Mouse (Mus musculus): Measurements from ENCODE around the gene Mdm4. TPM values are rescaled to one million over a fixed set of nuclear protein-coding genes. Genes with fewer than 3 reads are reported as not detected.
"Not testable (repeated sequence)": the region's sequence is repeated elsewhere in the genome, so short reads cannot be mapped to it uniquely, and the experiment has no call there.

Mdm4 gene
- polyA plus RNA-seq, 1 experiment from 2014 or later = 40.6 TPM

DNA sequence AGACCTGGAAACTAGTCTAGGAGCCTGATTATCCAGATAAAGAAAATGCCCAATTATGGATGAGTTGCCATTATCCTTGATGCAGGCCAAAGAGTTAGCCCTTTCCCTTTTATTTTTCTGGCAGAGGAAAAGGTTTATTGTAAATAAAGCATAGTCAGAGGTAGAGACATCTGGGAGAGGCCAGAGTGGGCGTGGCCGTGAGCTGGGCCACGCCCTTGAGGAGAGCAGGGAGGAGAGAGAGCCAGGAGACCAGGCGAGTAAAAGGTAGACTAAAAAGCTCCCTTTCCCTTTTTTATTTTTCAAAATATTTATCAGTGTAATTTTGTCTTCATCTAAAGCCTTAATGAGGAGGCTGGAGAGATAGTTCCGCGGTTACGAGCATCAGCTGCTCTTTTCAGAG lies 2.4 kb downstream of the Mdm4 start:
- Histone ChIP-seq H3K27me3 (replicated peaks; ENCODE audit: control insufficient read depth, insufficient read depth, low read length) (no peaks in the 10 kb centered on the region), H3K4me1 (replicated peaks; ENCODE audit: control insufficient read depth, insufficient read depth, low read length) (peaks cover 10% of the 10 kb centered on the region), H3K27ac (ENCODE audit: low read depth, low read length) (no peak overlapping the region), H3K4me2 (peak overlapping the region; percentile 3; the same call in 1 of the 2 replicates), H3K36me3 (ENCODE audit: control insufficient read depth, insufficient read depth, low read length) (no peaks in the 10 kb centered on the region), H3K4me3 (ENCODE audit: low read depth, low read length) (no peak overlapping the region), H3K9me3 (ENCODE audit: control insufficient read depth, low read length) (no peaks in the 10 kb centered on the region), H3K9ac (ENCODE audit: low read depth, low read length) (no peak overlapping the region)
- DNase-seq (ENCODE audit: low spot score) (no peak), ATAC-seq (replicated peaks; ENCODE audit: low FRiP score) (peak; percentile 65; the same call in 1 of the 2 replicates)
- WGBS = 32% methylated on average over 7 of the region's 7 CpGs

DNA sequence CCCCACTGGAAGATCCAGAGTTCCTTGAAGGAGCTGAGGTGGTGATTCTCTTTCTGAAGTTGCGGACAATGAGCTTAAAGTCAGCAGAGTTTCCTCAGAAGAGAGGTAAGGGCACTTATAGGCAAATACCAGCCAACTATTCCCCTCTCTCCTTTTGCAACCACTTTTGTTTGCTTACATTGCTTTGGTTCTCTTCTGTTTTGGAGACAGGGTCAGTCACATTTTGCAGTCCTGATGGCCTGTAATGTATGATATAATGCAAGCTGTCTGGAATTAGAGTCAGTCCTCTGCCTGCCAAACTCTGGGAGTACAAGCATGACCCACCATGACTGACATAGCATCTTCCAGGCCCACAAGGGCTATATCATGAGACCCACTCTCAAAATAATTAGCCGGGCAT lies 3.2 kb downstream of the Mdm4 start:
- WGBS = 91% methylated on average over 2 of the region's 2 CpGs
- H3K9me3 ChIP-seq (ENCODE audit: control insufficient read depth, low read length) = no peaks in the 10 kb centered on the region
- no peak overlapping the region for H3K27ac ChIP-seq (ENCODE audit: low read depth, low read length)
- H3K4me2 ChIP-seq = no peak overlapping the region
- ATAC-seq (replicated peaks; ENCODE audit: low FRiP score) (no peak), DNase-seq (ENCODE audit: low spot score) (peak; percentile 25)
- H3K9ac ChIP-seq (ENCODE audit: low read depth, low read length) = no peak overlapping the region
- no peaks in the 10 kb centered on the region; the same call in 1 of the 2 replicates for H3K36me3 ChIP-seq (ENCODE audit: control insufficient read depth, insufficient read depth, low read length)
- no peak overlapping the region for H3K4me3 ChIP-seq (ENCODE audit: low read depth, low read length)
- H3K27me3 ChIP-seq (replicated peaks; ENCODE audit: control insufficient read depth, insufficient read depth, low read length) = no peaks in the 10 kb centered on the region
- H3K4me1 ChIP-seq (replicated peaks; ENCODE audit: control insufficient read depth, insufficient read depth, low read length) = peaks cover 8% of the 10 kb centered on the region

GRCm38 (mm10) chr1:133025796-133026190 lies 4.6 kb downstream of the Mdm4 start:
- Histone ChIP-seq H3K4me3 (ENCODE audit: low read depth, low read length) (peak overlapping the region; percentile 88), H3K4me2 (peak overlapping the region; percentile 75), H3K27ac (ENCODE audit: low read depth, low read length) (peak overlapping the region; percentile 87), H3K9ac (ENCODE audit: low read depth, low read length) (peak overlapping the region; percentile 96)
- not testable (repeated sequence) for H3K27me3 ChIP-seq (replicated peaks; ENCODE audit: control insufficient read depth, insufficient read depth, low read length); DNase-seq (ENCODE audit: low spot score); H3K9me3 ChIP-seq (ENCODE audit: control insufficient read depth, low read length); ATAC-seq (replicated peaks; ENCODE audit: low FRiP score); H3K4me1 ChIP-seq (replicated peaks; ENCODE audit: control insufficient read depth, insufficient read depth, low read length); H3K36me3 ChIP-seq (ENCODE audit: control insufficient read depth, insufficient read depth, low read length)
- WGBS = 23% methylated on average over 21 of the region's 23 CpGs

- ATAC-seq (replicated peaks; ENCODE audit: low FRiP score) (peak; percentile 97), DNase-seq (ENCODE audit: low spot score) (peak; percentile 88)
- 1% methylated on average over 40 of the region's 40 CpGs for WGBS
- Histone ChIP-seq H3K27ac (ENCODE audit: low read depth, low read length) (peak overlapping the region; percentile 87), H3K27me3 (replicated peaks; ENCODE audit: control insufficient read depth, insufficient read depth, low read length) (no peaks in the 10 kb centered on the region), H3K4me1 (replicated peaks; ENCODE audit: control insufficient read depth, insufficient read depth, low read length) (peaks cover 11% of the 10 kb centered on the region), H3K4me2 (peak overlapping the region; percentile 75), H3K36me3 (ENCODE audit: control insufficient read depth, insufficient read depth, low read length) (peaks cover 3% of the 10 kb centered on the region; the same call in 1 of the 2 replicates), H3K4me3 (ENCODE audit: low read depth, low read length) (peak overlapping the region; percentile 88), H3K9ac (ENCODE audit: low read depth, low read length) (peak overlapping the region; percentile 96), H3K9me3 (ENCODE audit: control insufficient read depth, low read length) (no peaks in the 10 kb centered on the region)
These were observed 5.1 kb downstream of the Mdm4 start for GRCm38 (mm10) chr1:133025051-133025795.

- H3K4me2 ChIP-seq = peak overlapping the region; percentile 75
- H3K27me3 ChIP-seq (replicated peaks; ENCODE audit: control insufficient read depth, insufficient read depth, low read length) = no peaks in the 10 kb centered on the region
- DNase-seq (ENCODE audit: low spot score) = no peak
- peaks cover 13% of the 10 kb centered on the region for H3K4me1 ChIP-seq (replicated peaks; ENCODE audit: control insufficient read depth, insufficient read depth, low read length)
- H3K9ac ChIP-seq (ENCODE audit: low read depth, low read length) = peak overlapping the region; percentile 96
- H3K36me3 ChIP-seq (ENCODE audit: control insufficient read depth, insufficient read depth, low read length) = peaks cover 3% of the 10 kb centered on the region; the same call in 1 of the 2 replicates
- no peaks in the 10 kb centered on the region for H3K9me3 ChIP-seq (ENCODE audit: control insufficient read depth, low read length)
- ATAC-seq (replicated peaks; ENCODE audit: low FRiP score) = no peak
- WGBS = 30% methylated on average over 7 of the region's 7 CpGs
- H3K4me3 ChIP-seq (ENCODE audit: low read depth, low read length) = peak overlapping the region; percentile 88
- H3K27ac ChIP-seq (ENCODE audit: low read depth, low read length) = no peak overlapping the region; the same call in 1 of the 2 replicates
These were observed 5.9 kb downstream of the Mdm4 start for GRCm38 (mm10) chr1:133024426-133024825.

- H3K4me1 ChIP-seq (replicated peaks; ENCODE audit: control insufficient read depth, insufficient read depth, low read length) = peaks cover 14% of the 10 kb centered on the region
- not testable (repeated sequence) for H3K27ac ChIP-seq (ENCODE audit: low read depth, low read length); H3K27me3 ChIP-seq (replicated peaks; ENCODE audit: control insufficient read depth, insufficient read depth, low read length); ATAC-seq (replicated peaks; ENCODE audit: low FRiP score); DNase-seq (ENCODE audit: low spot score); H3K9me3 ChIP-seq (ENCODE audit: control insufficient read depth, low read length); H3K36me3 ChIP-seq (ENCODE audit: control insufficient read depth, insufficient read depth, low read length)
- peak overlapping the region; percentile 96; the same call in 1 of the 2 replicates for H3K9ac ChIP-seq (ENCODE audit: low read depth, low read length)
- H3K4me2 ChIP-seq = peak overlapping the region; percentile 75
- peak overlapping the region; percentile 88 for H3K4me3 ChIP-seq (ENCODE audit: low read depth, low read length)
- 70% methylated on average over 3 of the region's 3 CpGs for WGBS
These were observed 6.6 kb downstream of the Mdm4 start for GRCm38 (mm10) chr1:133023723-133024122.

GRCm38 (mm10) chr1:133021971-133022370 lies 8.4 kb downstream of the Mdm4 start:
- H3K9me3 ChIP-seq (ENCODE audit: control insufficient read depth, low read length); H3K9ac ChIP-seq (ENCODE audit: low read depth, low read length); H3K4me3 ChIP-seq (ENCODE audit: low read depth, low read length); H3K27ac ChIP-seq (ENCODE audit: low read depth, low read length); ATAC-seq (replicated peaks; ENCODE audit: low FRiP score); H3K27me3 ChIP-seq (replicated peaks; ENCODE audit: control insufficient read depth, insufficient read depth, low read length); H3K4me2 ChIP-seq; DNase-seq (ENCODE audit: low spot score): not testable (repeated sequence)
- 93% methylated on average over 2 of the region's 2 CpGs for WGBS
- Histone ChIP-seq H3K4me1 (replicated peaks; ENCODE audit: control insufficient read depth, insufficient read depth, low read length) (peaks cover 11% of the 10 kb centered on the region), H3K36me3 (ENCODE audit: control insufficient read depth, insufficient read depth, low read length) (peaks cover 12% of the 10 kb centered on the region; the same call in 1 of the 2 replicates)

DNA sequence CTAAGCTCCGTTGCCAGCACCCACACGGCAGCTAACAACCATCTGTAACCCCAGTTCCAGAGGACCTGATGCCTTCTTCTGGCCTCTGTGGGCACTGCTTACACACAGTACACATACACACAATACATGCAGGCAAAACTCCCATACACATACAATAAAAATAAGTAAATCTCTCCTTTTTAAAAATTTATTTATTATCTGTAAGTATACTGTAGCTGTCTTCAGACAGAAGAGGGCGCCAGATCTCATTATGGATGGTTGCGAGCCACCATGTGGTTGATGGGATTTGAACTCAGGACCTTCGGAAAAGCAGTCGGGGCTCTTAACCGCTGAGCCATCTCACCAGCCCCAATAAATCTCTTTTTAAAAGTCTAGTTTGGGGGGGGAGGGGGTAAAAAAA lies 9.0 kb downstream of the Mdm4 start:
- DNase-seq (ENCODE audit: low spot score) = no peak
- no peaks in the 10 kb centered on the region for H3K27me3 ChIP-seq (replicated peaks; ENCODE audit: control insufficient read depth, insufficient read depth, low read length)
- H3K4me3 ChIP-seq (ENCODE audit: low read depth, low read length) = no peak overlapping the region
- H3K4me2 ChIP-seq = no peak overlapping the region
- H3K36me3 ChIP-seq (ENCODE audit: control insufficient read depth, insufficient read depth, low read length) = peaks cover 12% of the 10 kb centered on the region; the same call in 1 of the 2 replicates
- no peak overlapping the region for H3K27ac ChIP-seq (ENCODE audit: low read depth, low read length)
- H3K9me3 ChIP-seq (ENCODE audit: control insufficient read depth, low read length) = no peaks in the 10 kb centered on the region
- no peak for ATAC-seq (replicated peaks; ENCODE audit: low FRiP score)
- no peak overlapping the region for H3K9ac ChIP-seq (ENCODE audit: low read depth, low read length)
- peaks cover 11% of the 10 kb centered on the region for H3K4me1 ChIP-seq (replicated peaks; ENCODE audit: control insufficient read depth, insufficient read depth, low read length)
- 91% methylated on average over 7 of the region's 7 CpGs for WGBS

Data from liver, embryonic 11.5 days (tissue).